Mouse (Mus musculus) ES-E14 (cell line): ENCODE data around the gene Ap2m1.

Experiments used
- CHD2 ChIP-seq: IDR thresholded peaks from 2 replicates; pipeline ENCODE4 v1.6.1; 2014; ENCODE audit warnings: mild to moderate bottlenecking, low read depth, low read length, inconsistent platforms
- ZNF384 ChIP-seq: IDR thresholded peaks from 2 replicates; pipeline ENCODE4 v1.6.1; 2012; ENCODE audit warnings: low read depth, low read length, inconsistent platforms

GRCm38 (mm10) chr16:20548096-20548948 lies 13.0 kb downstream of the Ap2m1 start, which contains the start of gene Abcf3:
- no peak for TF ChIP-seq ZNF384
- no peak for TF ChIP-seq CHD2
